Mouse (Mus musculus) testis, adult 2 months (tissue): ENCODE results near the gene Dlx3.

Experiments
- CTCF ChIP-seq: fragments of 200-500 bp; IDR thresholded peaks from 2 replicates; pipeline ENCODE4 v1.5.1; 2012; ENCODE audit warnings: low read depth, mild to moderate bottlenecking, inconsistent platforms, low read length, moderate library complexity; ENCODE audit not compliant: control insufficient read depth, insufficient read depth, insufficient replicate concordance
- POLR2A ChIP-seq: fragments of 200-500 bp; IDR thresholded peaks from 2 replicates; pipeline ENCODE4 v1.6.1; 2012; ENCODE audit warnings: low read depth, mild to moderate bottlenecking, inconsistent platforms, low read length, moderate library complexity; ENCODE audit not compliant: control insufficient read depth

GRCm38 (mm10) chr11:95076536-95077111 lies 43.3 kb upstream of the Dlx3 start, which contains the start of gene Itga3:
- no peak for TF ChIP-seq CTCF
- no peak for TF ChIP-seq POLR2A
